Mouse (Mus musculus) mouse trophoblast stem cell (cell line): ENCODE data around the gene Olfr1128.
"Not testable (repeated sequence)": the region's sequence is repeated elsewhere in the genome, so short reads cannot be mapped to it uniquely, and the experiment has no call there.

Source experiments
- in situ Hi-C, 2 experiments: fragments of 300-500 bp; cut with MseI, MboI; formaldehyde crosslinking; loops; 2 replicates in 1 of 2; 3 replicates in 1 of 2; pipeline ENCODE4 v1.15.1; 2025

Olfr1128 gene

DNA sequence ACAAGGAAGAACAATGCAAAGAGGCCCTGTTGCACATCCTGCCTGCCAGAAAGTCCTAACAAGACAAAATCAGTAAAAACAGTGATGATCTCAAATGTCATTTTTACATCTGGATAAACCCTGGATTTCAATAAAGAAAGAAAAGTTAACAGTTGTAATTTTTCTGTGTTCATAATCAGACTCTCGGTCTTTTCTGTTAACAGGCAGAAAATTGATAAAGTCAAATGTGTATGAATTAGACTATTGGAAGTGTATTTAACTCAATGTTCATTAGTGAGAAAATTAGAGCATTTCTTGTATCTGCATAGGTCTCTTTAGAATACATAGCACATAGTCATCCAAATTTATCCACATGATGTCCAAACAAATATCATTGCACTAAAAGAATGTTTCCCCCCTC is at the start of gene Olfr1128:
Gene Olfr1128, minus strand, starts transcription at position 101 of the 400 bp plus-strand sequence.
- in situ Hi-C loops: no loop called here

DNA sequence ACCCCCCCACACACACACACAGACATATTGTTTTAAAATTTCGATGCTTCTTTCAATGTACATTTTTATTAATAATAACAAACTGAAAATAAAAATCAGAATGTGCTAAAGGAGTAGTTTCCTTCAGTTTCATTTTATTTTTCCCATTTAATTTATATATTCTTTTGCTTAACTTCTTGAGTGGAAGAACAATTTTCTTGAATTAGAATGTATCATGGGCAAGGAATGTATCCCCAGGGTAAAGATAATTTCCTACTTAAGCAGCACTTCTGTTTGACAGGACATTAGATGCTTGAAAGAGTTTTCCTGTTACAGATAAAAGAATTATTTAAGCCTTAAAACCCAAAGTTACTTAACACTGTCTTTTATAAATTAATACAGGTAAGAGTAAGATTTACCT is 28.3 kb upstream of the Olfr1128 start, which contains the start of gene Olfr1129:
Gene Olfr1129, plus strand, starts transcription at position 301 of the 400 bp plus-strand sequence.
- in situ Hi-C loops: not testable (repeated sequence)

GRCm38 (mm10) chr2:87534826-87535225 is 10.5 kb downstream of the Olfr1128 start:
- in situ Hi-C loops: no loop called here

- in situ Hi-C loops: no loop called here
These were observed 13.8 kb downstream of the Olfr1128 start, which contains the start of gene Olfr153 for GRCm38 (mm10) chr2:87531496-87531895. TSS of gene Olfr153 (plus strand) at chr2:87531796.

DNA sequence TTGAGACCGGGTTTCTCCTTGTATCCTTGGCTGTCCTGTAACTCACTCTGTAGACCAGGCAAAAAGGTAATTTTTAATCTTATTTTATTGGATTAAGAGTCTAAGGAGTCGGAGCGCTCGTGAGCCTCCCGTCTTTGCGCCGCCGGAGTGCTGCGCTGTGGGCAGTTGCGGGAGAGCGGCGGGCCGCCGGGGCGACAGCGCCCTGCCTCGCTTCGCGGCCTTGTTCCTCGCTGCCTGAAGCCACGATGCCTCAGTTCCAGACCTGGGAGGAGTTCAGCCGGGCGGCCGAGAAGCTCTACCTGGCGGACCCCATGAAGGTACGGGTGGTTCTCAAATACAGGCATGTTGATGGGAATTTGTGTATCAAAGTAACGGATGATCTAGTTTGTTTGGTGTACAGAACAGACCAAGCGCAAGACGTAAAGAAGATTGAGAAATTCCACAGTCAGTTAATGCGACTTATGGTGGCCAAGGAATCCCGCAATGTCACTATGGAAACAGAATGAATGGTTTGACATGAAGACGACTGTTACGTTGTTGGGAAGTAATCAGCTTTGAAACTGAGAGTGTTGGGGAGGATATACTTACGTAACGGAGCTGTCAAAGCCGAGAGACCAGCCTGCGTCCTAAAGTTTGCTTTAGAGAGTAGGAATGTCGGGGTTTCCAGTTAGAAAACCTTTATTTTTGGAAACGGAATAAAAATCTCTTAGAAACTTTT is 19.3 kb downstream of the Olfr1128 start:
- in situ Hi-C loops: not testable (repeated sequence)

GRCm38 (mm10) chr2:87520651-87521050 is 24.7 kb downstream of the Olfr1128 start:
- in situ Hi-C loops: no loop called here

DNA sequence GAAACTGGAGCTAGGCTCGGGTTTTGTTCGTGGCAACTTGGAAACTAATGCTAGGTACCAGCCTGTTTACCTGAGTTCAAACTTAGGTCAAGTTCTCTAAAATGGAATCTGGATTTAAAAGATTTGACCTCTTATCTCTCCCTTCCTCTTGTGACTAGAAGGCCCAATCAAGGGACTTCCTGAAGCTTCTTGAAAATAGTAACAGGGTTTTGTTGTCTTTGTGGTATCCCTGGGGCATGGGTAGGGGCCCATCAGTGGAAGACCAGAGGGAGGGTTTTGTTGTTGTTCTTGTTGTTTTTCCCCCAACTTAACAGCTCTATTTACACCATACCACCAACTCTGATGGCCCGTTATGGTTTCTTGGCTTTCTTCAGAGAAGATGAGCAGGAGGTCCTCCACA is 28.8 kb downstream of the Olfr1128 start:
- in situ Hi-C loops: no loop called here

DNA sequence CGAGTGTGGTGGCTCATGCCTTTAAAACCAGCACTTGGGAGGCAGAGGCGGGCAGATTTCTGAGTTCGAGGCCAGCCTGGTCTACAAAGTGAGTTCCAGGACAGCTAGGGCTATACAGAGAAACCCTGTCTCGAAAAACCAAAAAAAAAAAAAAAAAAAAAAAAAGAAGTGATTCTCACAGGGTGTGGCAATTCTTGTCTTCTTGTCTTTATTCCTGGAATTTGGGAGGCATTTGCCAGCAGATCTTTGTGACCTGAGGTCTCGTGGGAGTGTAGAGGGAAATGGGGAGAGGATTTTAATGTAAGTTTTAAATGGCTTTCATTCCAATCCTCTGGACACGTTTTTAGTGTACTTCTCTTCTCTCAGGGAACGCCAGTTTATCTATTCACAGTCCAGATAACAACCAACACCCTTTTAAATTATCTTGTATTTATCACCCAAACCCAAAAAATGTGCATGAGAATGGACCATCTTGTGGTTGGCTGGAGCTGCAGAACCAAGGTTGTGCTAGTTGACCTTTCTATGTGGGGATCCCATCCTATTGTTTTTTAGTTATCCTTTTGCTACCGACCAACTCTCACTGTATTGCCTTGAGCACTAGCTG is 29.8 kb downstream of the Olfr1128 start:
- in situ Hi-C loops: no loop called here

- in situ Hi-C loops: no loop called here
These were observed 30.3 kb downstream of the Olfr1128 start for GRCm38 (mm10) chr2:87515046-87515445.

- in situ Hi-C loops: no loop called here
These were observed 39.1 kb downstream of the Olfr1128 start, which contains the start of gene Pramel6 for GRCm38 (mm10) chr2:87506265-87506664. TSS of gene Pramel6 (plus strand) at chr2:87506565.

DNA sequence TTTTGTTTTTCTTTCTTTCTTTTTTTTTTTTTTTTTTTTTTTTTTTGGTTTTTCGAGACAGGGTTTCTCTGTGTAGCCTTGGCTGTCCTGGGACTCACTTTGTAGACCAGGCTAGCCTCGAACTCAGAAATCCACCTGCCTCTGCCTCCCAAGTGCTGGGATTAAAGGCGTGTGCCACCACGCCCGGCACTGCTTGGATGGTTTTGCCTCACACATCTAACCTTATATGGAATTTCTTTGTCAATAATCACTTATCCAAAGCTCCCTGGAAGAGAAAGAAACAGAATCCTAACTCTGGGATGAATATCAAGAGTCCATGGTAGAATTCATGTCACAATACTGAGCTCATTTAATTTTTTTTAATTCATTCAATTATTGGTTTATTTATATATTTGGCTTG is 48.3 kb downstream of the Olfr1128 start, which contains the start of gene Pramel7:
Gene Pramel7, minus strand, starts transcription at position 101 of the 400 bp plus-strand sequence.
- in situ Hi-C loops: not testable (repeated sequence)
